Mouse (Mus musculus) retina, postnatal 1 day (tissue): ENCODE measurements around the gene Aipl1.
A peak's percentile ranks its signal among the peaks of the same experiment; 100 is the strongest.

Experiments
- DNase-seq: peaks from one replicate; pipeline ENCODE4 v3.0.0-alpha.2; 2012

The Aipl1 gene

DNA sequence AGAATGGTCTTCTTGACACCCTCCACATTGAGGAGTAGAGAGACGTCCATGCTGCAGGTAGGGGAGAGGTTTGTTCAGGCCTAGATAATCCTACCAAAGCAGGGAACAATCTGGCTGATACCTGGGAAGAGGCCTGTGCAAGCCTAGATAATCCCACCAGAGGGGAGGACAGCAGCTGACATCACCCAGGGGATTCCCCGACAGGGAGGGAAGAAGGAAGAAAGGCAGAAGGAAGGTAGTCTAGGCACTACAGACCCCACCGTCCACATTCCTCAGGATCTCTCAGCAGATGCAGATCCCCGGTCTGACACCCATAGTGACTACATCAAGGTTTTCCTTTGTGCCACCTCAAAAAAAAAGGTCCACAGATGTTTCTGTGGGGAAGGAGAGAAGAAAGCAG, at the start of gene Aipl1:
Gene Aipl1 (minus strand): TSS at position 101 of the 400 bp plus-strand sequence.
- DNase-seq: peak; percentile 40

DNA sequence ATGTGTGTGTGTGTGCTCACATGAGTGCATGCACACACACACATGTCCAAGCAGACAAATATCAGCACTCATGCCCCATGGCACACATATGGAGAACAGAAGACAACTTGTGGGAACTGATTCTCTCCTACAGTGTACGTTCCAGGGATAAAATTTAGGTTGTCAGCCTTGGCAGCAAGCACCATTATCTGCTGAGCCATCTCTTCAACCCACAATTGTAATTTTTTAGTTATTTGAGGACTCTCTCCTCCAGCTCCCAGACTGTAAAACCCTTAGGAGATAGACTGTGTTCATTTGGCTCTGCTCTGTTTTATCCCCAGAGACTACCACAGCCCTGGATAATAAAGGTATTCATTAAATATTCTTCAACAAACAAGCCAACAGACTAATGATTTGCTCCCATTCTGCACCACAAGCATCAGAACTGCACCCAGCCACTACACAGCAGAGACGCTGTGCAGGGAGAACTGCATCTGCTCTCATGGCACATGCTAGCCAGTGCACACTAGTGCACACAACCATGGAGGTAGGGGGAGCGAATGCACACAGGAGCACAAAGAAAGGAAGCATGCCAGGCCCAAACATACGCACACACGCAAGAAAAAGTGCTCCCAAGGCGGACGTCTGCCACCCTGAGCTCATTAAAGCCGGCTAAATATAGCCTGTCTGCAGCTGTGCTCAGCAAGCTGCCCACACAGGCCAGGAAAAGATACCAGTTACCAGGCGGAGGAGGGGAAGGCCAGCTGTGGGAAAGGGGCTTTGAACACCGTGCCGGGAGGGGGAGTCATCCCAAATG, 49.1 kb upstream of the Aipl1 start:
- peak; percentile 79 for DNase-seq

DNA sequence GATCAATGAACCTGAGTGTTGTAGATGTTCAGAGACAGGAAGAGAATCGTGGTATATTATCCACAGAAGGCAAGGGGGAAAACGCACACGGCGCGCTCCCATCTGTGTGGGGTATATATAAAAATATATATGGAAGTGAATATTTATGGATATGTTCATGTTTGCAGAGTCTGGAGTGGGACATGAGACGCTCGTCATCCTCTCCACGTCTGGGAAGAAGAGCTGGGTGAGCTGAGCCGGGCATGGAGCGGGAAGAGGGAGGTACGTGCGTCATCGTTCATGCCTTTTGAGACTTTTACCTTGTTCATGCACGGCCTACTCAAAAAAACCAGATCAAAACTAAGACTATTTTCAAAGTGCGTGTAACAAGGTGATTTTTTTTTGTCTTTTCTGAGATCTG, 47.0 kb upstream of the Aipl1 start:
- DNase-seq: no peak

DNA sequence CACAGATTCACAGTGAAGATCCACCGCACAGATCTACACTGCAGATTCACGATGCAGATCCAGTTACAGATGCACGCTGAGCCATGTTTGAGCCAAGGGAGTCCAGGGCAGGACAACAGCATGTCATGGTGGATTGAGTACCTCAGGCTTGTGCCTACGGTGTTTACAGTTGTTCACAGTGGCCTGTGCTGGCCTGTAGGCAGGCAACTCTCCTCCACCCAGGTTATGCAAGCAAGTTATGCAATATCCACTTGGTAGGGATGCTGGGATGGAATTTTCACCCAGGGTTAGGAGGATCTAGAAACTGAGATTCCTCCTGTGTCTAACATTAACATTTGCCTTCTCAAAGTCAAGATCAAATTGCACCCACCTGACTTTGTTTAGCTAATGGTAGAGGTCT, 45.3 kb upstream of the Aipl1 start:
- no peak for DNase-seq

DNA sequence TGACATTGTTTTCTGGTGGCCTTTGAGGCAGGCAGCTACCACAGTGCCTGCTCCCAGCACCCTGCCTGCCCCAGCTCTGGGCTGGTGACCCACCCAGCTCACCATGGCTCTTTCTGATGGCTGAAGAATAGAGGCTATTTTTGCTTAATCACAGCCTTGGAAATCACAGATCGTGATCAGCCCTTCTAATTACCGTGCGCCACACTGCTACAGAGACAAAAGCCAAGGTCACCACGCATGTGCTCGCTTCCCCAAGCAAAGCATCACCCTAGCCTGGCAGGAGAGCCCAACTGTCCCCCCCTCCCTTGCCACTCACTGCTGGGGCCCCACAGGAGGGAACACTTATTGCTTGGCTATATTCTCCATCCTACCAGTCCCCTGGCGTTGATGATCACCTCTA, 43.2 kb upstream of the Aipl1 start:
- no peak for DNase-seq

DNA sequence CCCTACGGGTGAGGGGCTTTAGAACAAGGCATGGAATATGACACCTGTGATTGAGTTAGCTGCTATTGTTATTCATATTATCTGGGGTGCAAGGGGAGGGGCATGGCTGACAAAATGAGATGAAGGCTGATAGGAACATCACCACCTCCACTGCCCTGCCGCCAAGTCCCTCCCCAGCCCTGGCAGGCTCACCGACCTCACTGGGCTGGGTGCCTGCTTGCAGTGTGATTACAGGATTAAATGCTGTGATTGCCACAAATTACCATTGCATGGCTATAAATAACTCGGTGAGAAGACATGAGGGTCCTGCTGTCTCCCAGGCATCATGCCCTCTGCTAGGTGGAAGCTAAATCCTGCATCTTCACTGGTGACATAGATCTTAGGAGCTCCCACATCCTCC, 41.3 kb upstream of the Aipl1 start:
- DNase-seq: peak; percentile 15

DNA sequence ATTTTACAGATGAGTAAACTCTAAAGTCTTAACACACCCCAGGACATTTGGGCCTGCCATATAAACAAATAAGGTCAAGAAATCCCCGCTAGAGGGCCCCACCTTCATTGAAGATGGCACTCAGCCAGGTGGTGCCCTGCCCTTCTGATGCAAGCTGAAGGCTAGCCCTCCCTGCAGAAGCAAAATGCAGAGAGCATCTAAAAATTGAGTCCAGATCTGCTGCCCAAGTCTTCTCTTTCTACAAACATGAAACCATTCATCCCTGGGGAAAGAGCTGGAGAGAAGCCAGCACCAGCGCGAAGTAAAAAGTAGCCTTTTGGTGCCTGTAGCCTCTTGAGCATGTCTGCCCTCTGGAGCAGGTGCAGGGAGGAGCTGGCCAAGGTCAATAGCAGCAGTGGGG, 40.7 kb upstream of the Aipl1 start:
- peak; percentile 22 for DNase-seq

DNA sequence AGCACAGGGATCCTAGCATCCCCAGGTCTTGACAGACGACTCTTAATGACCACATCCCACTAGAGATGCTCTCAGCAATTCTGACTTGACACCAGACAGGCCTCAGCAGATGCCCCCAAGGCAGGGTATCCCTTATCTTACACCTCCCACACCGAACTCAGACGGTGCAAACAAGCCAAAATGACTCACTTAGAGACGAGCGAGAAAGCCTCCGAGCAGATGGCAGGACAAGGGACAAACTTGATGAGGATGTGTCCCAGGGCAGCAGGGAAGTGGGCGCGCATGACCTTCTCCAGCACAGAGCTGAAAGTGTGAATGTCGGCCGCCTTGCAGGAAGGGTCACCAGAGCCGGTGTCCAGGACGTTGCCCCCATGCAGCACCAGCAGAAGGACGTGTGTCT, 36.9 kb upstream of the Aipl1 start:
- no peak for DNase-seq

DNA sequence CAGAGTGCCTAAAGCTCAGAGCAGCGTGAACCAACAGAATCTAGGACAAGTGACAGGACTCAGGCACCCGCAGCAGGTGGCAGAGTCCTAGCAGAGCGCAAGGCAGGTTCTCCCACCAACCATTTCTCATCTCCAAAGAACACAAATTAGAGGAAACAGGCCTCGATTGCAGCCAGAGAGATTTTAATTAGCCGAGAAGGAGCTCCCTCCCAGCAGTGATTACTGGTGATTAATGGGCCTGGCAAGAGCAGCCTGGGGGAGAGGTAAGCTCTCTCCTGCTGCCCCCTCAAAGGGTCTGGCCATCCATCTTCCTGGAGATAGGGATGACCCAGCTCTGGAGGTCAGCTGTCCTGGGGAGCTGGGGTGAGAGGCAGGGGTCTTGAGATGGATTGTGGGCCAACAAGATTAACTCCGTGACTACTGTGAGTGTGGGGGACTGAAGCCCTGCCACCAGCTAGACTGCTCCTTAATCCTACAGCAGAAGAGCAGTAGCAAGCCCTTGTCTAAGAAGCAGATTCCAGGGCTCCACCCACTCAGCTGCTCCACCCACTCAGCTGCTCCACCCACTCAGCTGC, 35.1 kb upstream of the Aipl1 start:
- DNase-seq: peak; percentile 76

DNA sequence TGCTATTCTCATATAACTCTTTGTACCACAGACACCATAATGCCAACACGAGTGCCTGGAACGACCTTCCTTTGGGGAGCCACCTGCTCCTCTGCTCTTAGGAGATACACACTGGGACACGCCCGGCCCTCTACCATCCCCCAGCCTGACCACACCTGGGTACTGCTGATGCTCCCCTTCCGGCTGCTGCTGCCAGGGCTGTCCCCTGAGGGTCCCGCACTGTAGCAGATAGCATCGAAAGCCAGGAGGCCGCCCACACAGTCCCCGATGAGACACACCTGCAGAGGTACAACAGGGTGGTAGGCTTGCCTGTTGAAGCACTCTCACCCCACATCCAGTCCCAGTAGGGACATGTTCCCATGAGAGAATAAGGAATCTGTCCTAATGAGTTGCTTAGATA, 33.4 kb upstream of the Aipl1 start:
- no peak for DNase-seq

DNA sequence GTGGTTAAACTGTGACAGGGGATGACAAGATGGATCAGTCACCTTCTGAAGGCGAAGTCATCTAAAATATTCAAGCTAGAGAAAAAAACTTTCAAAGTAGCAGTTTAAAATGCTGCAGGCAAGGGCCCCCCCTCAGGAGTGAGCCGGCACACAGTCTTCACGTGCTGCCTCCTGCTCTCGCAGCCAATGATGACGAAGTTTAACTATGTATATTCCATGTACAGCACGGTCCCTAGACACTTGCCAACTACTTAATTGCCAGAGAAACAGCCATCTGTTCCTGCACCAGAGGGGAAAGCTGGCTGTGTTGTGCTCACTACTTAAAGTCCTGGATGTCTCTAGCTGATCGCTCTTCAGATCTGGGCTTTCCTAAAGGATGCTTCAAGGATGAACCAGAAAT, 30.7 kb upstream of the Aipl1 start:
- DNase-seq: peak; percentile 30

DNA sequence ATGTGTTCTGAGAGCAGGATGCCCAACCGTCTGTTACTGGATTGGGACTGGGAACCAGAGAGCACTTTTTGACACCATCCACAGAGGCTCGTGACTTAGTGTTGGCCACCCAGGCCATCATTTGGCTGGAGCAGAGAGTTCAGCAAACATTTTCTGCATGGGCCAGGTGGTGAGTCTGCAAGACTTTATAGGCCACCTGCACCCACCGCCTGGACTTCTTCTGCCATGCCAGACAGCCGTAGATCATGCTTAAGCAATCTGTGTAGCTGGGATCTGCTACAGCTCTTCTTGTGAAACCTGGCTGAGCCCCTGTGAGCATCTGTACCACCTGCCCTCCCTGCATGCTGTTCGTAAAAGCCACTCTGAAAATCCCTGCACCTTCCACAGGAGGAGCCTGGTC, 30.0 kb upstream of the Aipl1 start:
- DNase-seq: no peak

DNA sequence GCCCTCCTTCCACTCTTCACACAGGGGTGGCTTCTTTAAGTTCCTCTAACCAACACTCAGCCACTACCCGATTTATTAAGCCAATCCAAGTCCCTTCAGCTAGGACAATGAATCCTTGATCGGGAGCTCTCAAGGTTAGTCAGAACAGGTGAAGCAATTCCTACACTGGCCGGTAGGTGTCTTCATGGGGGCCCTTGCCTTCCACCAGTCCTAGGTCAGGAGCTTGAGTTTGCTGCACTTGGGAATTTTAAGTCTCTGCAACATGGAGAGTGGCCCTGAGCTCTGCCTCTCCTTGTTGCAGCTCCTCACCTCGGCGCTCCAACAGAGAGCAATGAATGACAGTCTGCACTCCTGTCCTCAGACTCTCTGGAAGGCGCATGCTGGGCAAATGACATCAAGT, 29.0 kb upstream of the Aipl1 start:
- DNase-seq: peak; percentile 59

DNA sequence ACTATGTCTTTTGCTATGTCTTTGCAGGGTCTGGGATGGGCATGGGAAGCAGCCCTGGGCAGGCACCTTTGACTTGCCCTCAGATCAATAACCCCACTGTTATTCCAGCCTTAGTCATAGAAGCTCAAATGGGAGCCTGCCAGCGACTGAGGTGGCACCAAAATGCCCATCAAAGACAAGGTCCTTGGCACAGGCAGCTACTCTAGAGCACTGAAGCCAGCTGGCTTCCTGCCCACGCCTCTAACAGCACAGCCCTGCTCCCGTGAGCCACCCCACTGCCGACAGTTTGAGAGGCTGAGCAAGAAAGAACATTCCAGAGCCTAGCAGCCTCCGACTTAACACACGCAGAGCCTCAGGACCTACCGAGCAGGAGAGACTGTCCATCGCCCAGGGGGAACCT, 27.8 kb upstream of the Aipl1 start:
- DNase-seq: no peak

DNA sequence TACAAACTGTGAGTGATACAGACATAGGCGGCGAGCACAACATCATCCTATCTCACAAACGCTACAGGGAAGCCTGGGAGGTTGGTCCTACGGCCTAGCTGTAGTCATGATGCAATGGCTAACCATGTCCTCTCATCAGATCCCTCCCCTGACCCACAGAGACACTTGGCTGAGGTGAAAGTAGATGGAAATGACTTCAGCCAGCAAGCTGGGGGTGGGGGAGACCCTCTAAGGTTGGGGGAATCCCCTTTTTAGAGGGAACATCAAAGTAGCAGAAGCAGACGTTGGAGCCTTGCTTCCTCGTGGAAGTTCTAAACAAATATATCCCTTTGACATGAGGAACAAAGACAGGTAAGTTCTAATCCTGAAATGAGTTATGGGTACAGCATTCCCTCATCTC, 27.1 kb upstream of the Aipl1 start:
- no peak for DNase-seq

DNA sequence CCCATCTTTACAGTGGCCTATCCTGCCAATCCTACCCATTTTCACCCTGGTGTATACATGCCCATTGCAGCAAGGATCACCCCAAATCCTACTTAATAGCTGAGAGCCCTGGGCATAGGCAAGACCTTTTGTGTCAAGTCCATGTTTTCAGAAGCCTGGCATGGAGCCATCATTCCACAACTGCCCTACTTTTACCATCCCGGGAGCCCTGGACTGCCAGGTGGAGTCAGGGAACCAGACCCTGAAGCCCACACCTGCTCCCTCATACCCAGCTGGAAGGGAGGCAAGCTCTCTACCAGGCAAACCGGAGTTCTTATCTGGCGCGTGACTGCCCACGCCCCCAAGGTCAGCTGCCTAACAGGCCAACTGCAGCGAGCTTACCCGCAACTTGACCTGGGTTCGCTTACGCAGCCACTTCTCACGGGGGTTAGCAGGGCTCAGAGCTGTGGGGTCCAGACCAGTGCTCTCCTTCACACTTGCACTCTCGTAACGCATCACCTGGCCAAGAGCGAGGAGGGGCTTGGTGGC, 23.8 kb upstream of the Aipl1 start:
- peak; percentile 42 for DNase-seq

DNA sequence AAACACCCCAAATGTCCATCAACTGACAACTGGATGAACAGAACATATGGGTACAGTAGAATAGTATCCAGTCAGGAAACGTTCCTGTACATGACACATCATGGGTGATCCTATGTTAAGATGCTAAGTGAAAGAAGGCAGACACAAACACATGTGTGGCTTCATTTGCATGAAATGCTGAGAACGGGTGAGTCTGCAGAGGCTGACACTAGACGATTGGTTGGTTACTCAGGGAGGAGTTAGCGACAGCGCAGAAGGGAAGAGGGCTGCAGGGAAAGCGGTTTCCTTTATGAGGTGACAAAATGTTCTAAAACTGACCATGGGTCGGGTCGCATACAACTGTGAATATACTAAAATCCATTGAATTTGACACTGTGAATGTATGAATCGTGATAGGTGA, 23.1 kb upstream of the Aipl1 start:
- DNase-seq: no peak

DNA sequence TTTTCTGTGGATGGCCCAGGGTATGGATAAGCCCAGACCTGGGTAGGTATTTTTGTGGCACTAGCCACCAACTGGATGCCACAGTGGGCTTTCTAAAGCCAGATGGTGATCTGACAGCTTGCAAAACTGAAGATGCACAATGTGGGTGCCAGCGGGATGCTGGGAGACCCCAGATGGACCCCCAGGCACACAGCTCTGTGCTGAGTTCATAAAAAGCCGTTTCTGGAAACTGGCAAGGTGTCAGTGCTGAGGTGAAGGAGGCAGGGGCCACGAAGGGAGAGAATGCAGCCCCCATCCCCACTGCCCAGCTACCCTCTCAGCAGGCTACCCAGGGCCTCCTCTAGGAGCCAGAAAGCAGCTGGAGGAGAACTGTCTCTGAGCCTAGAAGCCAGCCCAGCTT, 19.9 kb upstream of the Aipl1 start:
- no peak for DNase-seq

DNA sequence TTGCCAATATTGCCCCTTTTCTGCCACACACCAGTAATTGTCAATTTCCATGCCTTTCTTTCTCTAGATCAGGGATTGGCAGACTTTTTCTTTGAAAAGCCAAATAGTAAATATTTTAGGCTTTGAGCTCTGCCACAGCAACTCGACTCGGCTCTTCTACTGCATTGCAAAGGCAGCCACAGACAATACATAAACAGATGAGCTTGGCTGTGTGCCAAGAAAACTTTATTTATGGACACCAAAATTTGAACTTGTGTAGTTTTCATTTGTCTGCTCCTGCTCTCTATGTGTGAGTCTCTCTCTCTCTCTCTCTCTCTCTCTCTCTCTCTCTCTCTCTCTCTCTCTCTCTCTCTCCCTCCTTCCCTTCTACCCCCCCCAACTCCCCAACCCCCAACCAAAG, 17.9 kb upstream of the Aipl1 start:
- no peak for DNase-seq

DNA sequence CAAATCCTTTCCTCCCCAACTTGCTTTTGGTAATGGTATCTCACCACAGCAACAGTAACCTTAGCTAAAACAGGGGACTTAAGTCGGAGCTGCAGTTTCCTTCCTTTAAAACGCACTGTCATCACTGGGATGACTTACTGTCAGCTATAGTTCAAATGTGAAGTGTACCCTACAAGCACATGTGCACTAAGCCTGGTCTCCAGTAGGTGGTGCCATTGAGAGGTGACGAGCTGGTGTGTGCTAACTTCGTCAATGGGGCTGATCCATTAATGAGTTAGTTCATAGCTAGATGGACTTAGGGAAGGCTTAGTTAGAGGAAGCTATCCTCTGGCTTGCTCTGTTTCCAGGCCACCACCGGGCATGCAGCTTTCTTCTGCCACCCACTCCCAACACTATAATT, 15.3 kb upstream of the Aipl1 start:
- DNase-seq: peak; percentile 86

DNA sequence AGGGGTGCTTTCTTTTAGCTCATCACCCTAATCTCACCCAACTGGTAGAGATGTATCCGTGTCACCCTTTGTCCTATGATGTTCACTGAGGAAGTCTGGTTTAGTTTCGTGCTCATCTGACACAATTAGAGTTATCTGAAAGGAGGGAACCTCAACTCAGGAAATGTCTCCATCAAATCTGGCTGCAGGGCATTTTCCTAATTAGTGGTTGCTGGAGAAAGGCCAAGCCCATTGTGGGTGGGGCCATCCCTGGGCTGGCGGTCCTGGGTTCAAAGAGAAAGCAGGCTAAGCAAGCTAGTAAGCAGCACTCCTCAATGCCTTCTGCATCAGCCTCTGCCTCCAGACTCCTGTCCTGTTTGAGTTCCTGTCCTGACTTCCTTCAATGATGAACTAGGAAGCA, 14.9 kb upstream of the Aipl1 start:
- DNase-seq: peak; percentile 64

DNA sequence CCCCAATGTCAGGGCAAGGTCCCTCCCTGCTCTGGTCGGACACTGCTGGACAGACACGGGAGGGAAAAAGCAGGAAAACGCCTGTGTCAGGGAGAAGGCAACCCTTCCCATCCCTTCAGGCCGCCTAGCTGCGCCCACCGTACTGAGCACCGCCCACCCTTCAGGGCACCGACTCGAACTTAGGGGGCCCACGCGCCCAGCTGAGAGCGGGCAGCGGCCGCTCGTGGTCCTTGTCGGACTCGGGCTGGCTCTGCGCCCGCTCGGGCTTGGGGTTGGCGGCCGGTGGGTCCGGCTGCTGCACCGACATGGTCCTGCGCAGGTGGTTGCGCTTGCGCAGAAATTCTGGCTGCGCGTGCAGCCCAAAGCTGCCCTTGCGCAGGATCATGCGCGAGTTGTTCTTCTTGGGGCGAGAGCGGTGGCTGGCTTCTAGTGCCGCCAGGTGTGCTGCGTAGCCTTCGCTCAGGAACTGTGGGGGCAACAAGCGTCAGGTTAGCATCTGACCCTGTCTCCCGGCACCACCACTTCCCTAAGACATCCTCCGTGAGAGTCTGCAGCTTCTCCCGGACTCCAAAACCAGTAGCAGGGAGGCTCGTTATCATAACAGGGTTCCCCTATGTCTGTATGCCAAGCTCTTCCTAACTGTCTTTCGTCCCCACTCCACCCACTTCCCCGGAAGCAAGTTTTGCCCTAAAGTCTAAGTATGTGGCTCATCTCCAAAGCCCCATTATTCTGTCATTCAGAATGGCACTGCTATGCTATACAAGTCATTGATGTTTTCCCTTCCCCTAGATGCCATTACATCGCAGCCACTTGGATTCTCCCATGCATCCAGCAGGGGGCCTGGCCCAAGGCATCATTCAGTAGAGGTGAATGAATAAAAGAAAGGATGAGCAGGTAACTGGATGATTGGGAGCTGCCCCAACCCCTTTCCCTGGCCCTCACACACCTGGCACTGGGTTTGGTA, 13.9 kb upstream of the Aipl1 start:
- DNase-seq: peak; percentile 69

DNA sequence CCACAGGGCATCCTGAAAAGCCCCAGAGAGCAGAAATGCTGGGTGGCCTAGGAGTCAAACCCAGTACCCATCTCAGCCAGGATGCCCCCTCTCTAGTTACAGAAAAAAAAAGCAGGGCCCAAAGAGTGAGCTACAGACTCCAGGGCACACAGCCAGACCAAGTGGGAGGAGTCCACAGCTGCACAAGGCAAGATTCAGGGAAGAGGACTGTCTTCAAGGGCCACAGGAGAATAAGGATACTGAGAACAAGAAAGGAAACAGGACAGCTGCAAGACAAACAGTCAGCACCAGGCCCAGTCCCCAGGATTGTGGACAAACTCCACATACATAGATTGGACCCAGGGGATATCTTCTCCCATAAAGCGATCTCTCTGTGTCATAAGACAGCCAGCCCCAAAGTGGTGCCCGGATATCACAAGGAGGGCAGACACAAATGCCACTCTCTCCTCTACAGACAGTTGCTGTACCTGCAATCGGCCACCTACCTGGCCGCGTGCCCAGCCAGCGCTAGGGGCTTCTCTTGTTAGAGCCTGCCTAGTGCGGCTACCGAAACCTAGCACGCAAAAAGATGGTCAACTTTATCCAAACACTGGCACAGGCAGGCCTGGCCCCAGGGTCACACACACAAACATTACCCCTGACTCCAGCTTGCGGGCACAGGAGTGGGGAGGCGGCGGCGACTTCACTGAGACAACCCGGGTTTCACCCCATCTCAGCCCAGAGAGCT, 13.0 kb upstream of the Aipl1 start:
- no peak for DNase-seq
